Mouse (Mus musculus): ENCODE measurements around the gene Slc22a20.
A peak's percentile ranks its signal among the peaks of the same experiment; 100 is the strongest.

Slc22a20 gene

GRCm38 (mm10) chr19:5950218-5950617 is 35.7 kb downstream of the Slc22a20 start:
- DNase-seq = peak; percentile 36

GRCm38 (mm10) chr19:5945891-5946290 is 40.1 kb downstream of the Slc22a20 start:
- DNase-seq = no peak

- DNase-seq = no peak
Measured at GRCm38 (mm10) chr19:5945027-5945426, 40.9 kb downstream of the Slc22a20 start.

GRCm38 (mm10) chr19:5944145-5944544 is 41.8 kb downstream of the Slc22a20 start:
- no peak for DNase-seq

- no peak for DNase-seq
Measured at GRCm38 (mm10) chr19:5943404-5943803, 42.5 kb downstream of the Slc22a20 start.

GRCm38 (mm10) chr19:5942581-5942980 is 43.4 kb downstream of the Slc22a20 start:
- no peak for DNase-seq

- DNase-seq = no peak
Measured at GRCm38 (mm10) chr19:5940656-5941055, 45.3 kb downstream of the Slc22a20 start.

- DNase-seq = peak; percentile 91
Measured at GRCm38 (mm10) chr19:5940173-5940572, 45.8 kb downstream of the Slc22a20 start.

GRCm38 (mm10) chr19:5939715-5940114 is 46.2 kb downstream of the Slc22a20 start:
- DNase-seq = no peak

GRCm38 (mm10) chr19:5938516-5938915 is 47.4 kb downstream of the Slc22a20 start:
- DNase-seq = no peak

- no peak for DNase-seq
Measured at GRCm38 (mm10) chr19:5937836-5938406, 48.0 kb downstream of the Slc22a20 start.

GRCm38 (mm10) chr19:5937095-5937835 is 48.7 kb downstream of the Slc22a20 start:
- no peak for DNase-seq

GRCm38 (mm10) chr19:5935691-5936090 is 50.3 kb downstream of the Slc22a20 start:
- no peak for DNase-seq

- no peak for DNase-seq
Measured at GRCm38 (mm10) chr19:5935266-5935665, 50.7 kb downstream of the Slc22a20 start.

GRCm38 (mm10) chr19:5929634-5930596 is 56.0 kb downstream of the Slc22a20 start:
- peak; percentile 85 for DNase-seq

GRCm38 (mm10) chr19:5928546-5928945 is 57.4 kb downstream of the Slc22a20 start:
- no peak for DNase-seq

GRCm38 (mm10) chr19:5928104-5928503 is 57.8 kb downstream of the Slc22a20 start:
- DNase-seq = no peak

- no peak for DNase-seq
Measured at GRCm38 (mm10) chr19:5927532-5927931, 58.4 kb downstream of the Slc22a20 start.

GRCm38 (mm10) chr19:5927026-5927425 is 58.9 kb downstream of the Slc22a20 start:
- DNase-seq = no peak

GRCm38 (mm10) chr19:5925311-5925855 is 60.6 kb downstream of the Slc22a20 start:
- DNase-seq = no peak

- DNase-seq = peak; percentile 97
Measured at GRCm38 (mm10) chr19:5924713-5925093, 61.2 kb downstream of the Slc22a20 start, which contains the start of gene Cdc42ep2. Gene Cdc42ep2, minus strand, starts transcription at chr19:5924816.

GRCm38 (mm10) chr19:5923990-5924712 is 61.8 kb downstream of the Slc22a20 start:
- DNase-seq = peak; percentile 93

All from kidney, adult 9 months (tissue).